Comparison of ENCODE assay signal across 14 mouse cellular contexts in genomic region chr6:92071121-92071839, GRCm38 (mm10). TPM values are rescaled to one million over a fixed set of nuclear protein-coding genes. Genes with fewer than 3 reads are reported as not detected.
DNase-seq lines count a peak whose midpoint lies in the region; ATAC-seq and TF ChIP-seq lines count a peak whose summit lies in the region.
"Had no signal": no experiment of that assay in that cellular context is flagged by ENCODE, and none has a peak within 500 bp of the region (broad histone marks: within the 10 kb centered on the region; RNA-seq: fewer than 3 reads in every experiment).

No protein-coding gene starts in this region.

- no peak overlapping the region for H3K4me2 ChIP-seq in liver, postnatal 0 days (ENCODE audit: low read depth, low read length)
- H3K4me2 ChIP-seq: hindbrain, embryonic 15.5 days; lung, embryonic 15.5 days; stomach, embryonic 15.5 days had no signal

- no peaks in the 10 kb centered on the region for H3K9me3 ChIP-seq in liver, postnatal 0 days (ENCODE audit: low read length)
- H3K9me3 ChIP-seq: forebrain, embryonic 10.5 days; hindbrain, embryonic 15.5 days; lung, embryonic 15.5 days; stomach, embryonic 15.5 days had no signal

- no peaks in the 10 kb centered on the region for H3K4me1 ChIP-seq in liver, postnatal 0 days (ENCODE audit: insufficient read depth)
- H3K4me1 ChIP-seq: hindbrain, embryonic 15.5 days; lung, embryonic 15.5 days; stomach, embryonic 15.5 days had no signal

- WGBS in liver, postnatal 0 days (ENCODE audit: insufficient replicate concordance) = 63% methylated on average over 15 of the region's 15 CpGs

- H3K4me3 ChIP-seq in liver, postnatal 0 days (ENCODE audit: low read depth, low read length) = no peak overlapping the region
- H3K4me3 ChIP-seq: forebrain, embryonic 10.5 days; hindbrain, embryonic 15.5 days; lung, embryonic 15.5 days; stomach, embryonic 15.5 days had no signal

- DNase-seq in embryo, embryonic 11 days = peak; percentile 28
- no peak for DNase-seq in embryo, embryonic 9.5 days (ENCODE audit: extremely low spot score)
- DNase-seq in liver, postnatal 0 days = no peak
- DNase-seq in liver = no peak
- peak; percentile 70 for DNase-seq in kidney, postnatal 14 days
- DNase-seq in skeletal muscle tissue, adult 2 months (ENCODE audit: low read depth, low spot score) = peak; percentile 61
- DNase-seq in frontal cortex, adult 2 months (ENCODE audit: extremely low spot score in 1 of 2, low spot score in 1 of 2) = no peak
- DNase-seq in right cerebral cortex, postnatal 36 days (ENCODE audit: low spot score in 2 of 2) = no peak
- DNase-seq: adrenal gland, postnatal 36 days; B cell, adult 2 months had no signal

- no peak for TF ChIP-seq EP300 in liver, postnatal 0 days (IDR thresholded peaks at IDR 0.05; ENCODE audit: low read depth)

- H3K9ac ChIP-seq in liver, postnatal 0 days (replicated peaks) = no peak overlapping the region
- H3K9ac ChIP-seq: hindbrain, embryonic 15.5 days; lung, embryonic 15.5 days; stomach, embryonic 15.5 days had no signal

- no peak overlapping the region for H3K27ac ChIP-seq in liver, postnatal 0 days (ENCODE audit: low read depth)
- H3K27ac ChIP-seq: forebrain, embryonic 10.5 days; hindbrain, embryonic 15.5 days; lung, embryonic 15.5 days; stomach, embryonic 15.5 days had no signal

- ATAC-seq in liver, postnatal 0 days = no peak

- 0 out of 2 replicates have a peak, but pooled peaks have one; percentile 9 for TF ChIP-seq CTCF in liver, postnatal 0 days (IDR thresholded peaks at IDR 0.05; ENCODE audit: low read depth)

- no peaks in the 10 kb centered on the region for H3K36me3 ChIP-seq in liver, postnatal 0 days (replicated peaks; ENCODE audit: insufficient read depth, low read length)
- H3K36me3 ChIP-seq: forebrain, embryonic 10.5 days; hindbrain, embryonic 15.5 days; lung, embryonic 15.5 days; stomach, embryonic 15.5 days had no signal

- no peaks in the 10 kb centered on the region for H3K27me3 ChIP-seq in liver, postnatal 0 days (ENCODE audit: insufficient read depth, low read length)
- H3K27me3 ChIP-seq: hindbrain, embryonic 15.5 days; lung, embryonic 15.5 days; stomach, embryonic 15.5 days had no signal

RNA-seq across cellular contexts. Expression of gene Nr2c2, which starts 19.9 kb away (rescaled TPM):
- polyA plus RNA-seq in liver, postnatal 0 days (2015; fragmentation: Nextera tagmentation; extraction: Ambion mirVana) = 4.3 and 4.9 TPM in 2 replicates
- 41.5 and 44.2 TPM in 2 replicates for polyA plus RNA-seq in frontal cortex, adult 2 months (2012; rRNA removed)

Comparison
In these comparisons a context has a peak if more than half of its experiments do, and no peak if none do; other contexts are left out.
1. DNase-seq: peak in embryo, embryonic 11 days (single experiment), kidney, postnatal 14 days (single experiment) and skeletal muscle tissue, adult 2 months (single experiment); none in embryo, embryonic 9.5 days (single experiment), liver, postnatal 0 days (single experiment), liver (single experiment), frontal cortex, adult 2 months (0 of 2) and right cerebral cortex, postnatal 36 days (0 of 2).